Mouse (Mus musculus) liver, embryonic 11.5 days (tissue): ENCODE measurements around the gene Rnf213. TPM values are rescaled to one million over a fixed set of nuclear protein-coding genes. Genes with fewer than 3 reads are reported as not detected.
"Not testable (repeated sequence)": the region's sequence is repeated elsewhere in the genome, so short reads cannot be mapped to it uniquely, and the experiment has no call there.

Experiments used
- ATAC-seq: fragments of 200-750 bp; cut with Nextera tagmentation; replicated peaks from 2 replicates; pipeline ENCODE4 v1.8.0; 2017; ENCODE audit warnings: moderate number of reproducible peaks, mild to moderate bottlenecking, moderate TSS enrichment, moderate library complexity; ENCODE audit not compliant: low FRiP score
- DNase-seq: peaks from one replicate; pipeline ENCODE4 v3.0.0-alpha.2; 2017; ENCODE audit warnings: low spot score
- H3K27ac ChIP-seq: fragments of 300-500 bp; sonication (generic); 2 replicates; pipeline ENCODE4 v1.5.1; 2014; ENCODE audit warnings: mild to moderate bottlenecking, low read depth, low read length, control low read depth
- H3K27me3 ChIP-seq: fragments of 300-500 bp; sonication (generic); replicated peaks from 2 replicates; pipeline ENCODE4 v1.6.1; 2014; ENCODE audit warnings: low read length, mixed read lengths; ENCODE audit not compliant: control insufficient read depth, insufficient read depth
- H3K36me3 ChIP-seq: fragments of 300-500 bp; sonication (generic); 2 replicates; pipeline ENCODE4 v1.6.1; 2014; ENCODE audit warnings: mild to moderate bottlenecking, low read length, moderate library complexity, mixed read lengths; ENCODE audit not compliant: control insufficient read depth, insufficient read depth
- H3K4me1 ChIP-seq: fragments of 300-500 bp; sonication (generic); replicated peaks from 2 replicates; pipeline ENCODE4 v1.6.1; 2014; ENCODE audit warnings: low read length, mixed read lengths; ENCODE audit not compliant: control insufficient read depth, insufficient read depth
- H3K4me2 ChIP-seq: fragments of 300-500 bp; sonication (generic); 2 replicates; pipeline ENCODE4 v1.6.1; 2014; ENCODE audit warnings: mild to moderate bottlenecking, control low read depth, moderate library complexity
- H3K4me3 ChIP-seq: fragments of 300-500 bp; sonication (generic); 2 replicates; pipeline ENCODE4 v1.5.1; 2014; ENCODE audit warnings: low read depth, low read length, control low read depth
- H3K9ac ChIP-seq: fragments of 300-500 bp; sonication (generic); 2 replicates; pipeline ENCODE4 v1.6.1; 2014; ENCODE audit warnings: low read depth, low read length, control low read depth
- H3K9me3 ChIP-seq: fragments of 300-500 bp; sonication (generic); 2 replicates; pipeline ENCODE4 v1.6.1; 2016; ENCODE audit warnings: low read length, inconsistent platforms, mixed read lengths; ENCODE audit not compliant: control insufficient read depth
- WGBS: fragments of 180-500 bp; shearing (Covaris S2); extraction: QIAGEN DNeasy Blood & Tissue Kit; methylation state at CpG from one replicate; pipeline ENCODE4 v1.1.7; 2014; 5-methylcytosine and 5-hydroxymethylcytosine counted together
- polyA plus RNA-seq: library from polyadenylated mRNA; unstranded; fragments of >200 nt; fragmentation: Nextera tagmentation; extraction: Ambion mirVana; gene quantifications from 2 replicates; pipeline ENCODE4 v1.2.1, GENCODE M21; 2014

Gene Rnf213
- polyA plus RNA-seq, 1 experiment from 2014 or later, result 8.0 TPM

DNA sequence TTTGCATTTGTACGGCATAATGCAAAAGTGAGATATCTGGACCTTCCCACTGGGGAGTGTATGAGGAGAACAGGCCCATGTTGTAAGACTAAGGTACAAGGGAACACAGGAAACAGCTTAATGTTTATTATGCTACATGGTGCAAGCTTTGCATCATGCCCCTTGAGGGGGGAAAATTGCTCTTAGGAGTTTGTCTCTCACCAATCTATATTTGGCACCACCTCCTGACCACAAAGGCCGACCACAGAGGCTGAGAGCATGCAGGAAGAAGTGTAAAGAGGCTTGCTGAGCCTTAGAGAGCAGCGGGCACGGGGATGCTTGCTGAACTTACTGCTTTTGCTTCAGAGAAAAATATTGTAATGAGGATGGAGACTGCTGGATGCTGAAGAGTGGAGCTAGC is 8.0 kb upstream of the Rnf213 start:
- H3K9me3 ChIP-seq, result no peaks in the 10 kb centered on the region
- no peak for DNase-seq
- ATAC-seq, result no peak
- H3K36me3 ChIP-seq, result peaks cover 2% of the 10 kb centered on the region; the same call in 1 of the 2 replicates
- no peak overlapping the region for H3K4me3 ChIP-seq
- no peak overlapping the region for H3K9ac ChIP-seq
- no peak overlapping the region for H3K4me2 ChIP-seq
- 43% methylated on average over 4 of the region's 4 CpGs for WGBS
- no peaks in the 10 kb centered on the region for H3K27me3 ChIP-seq
- no peak overlapping the region for H3K27ac ChIP-seq
- H3K4me1 ChIP-seq, result peaks cover 5% of the 10 kb centered on the region; the same call in 1 of the 2 replicates

DNA sequence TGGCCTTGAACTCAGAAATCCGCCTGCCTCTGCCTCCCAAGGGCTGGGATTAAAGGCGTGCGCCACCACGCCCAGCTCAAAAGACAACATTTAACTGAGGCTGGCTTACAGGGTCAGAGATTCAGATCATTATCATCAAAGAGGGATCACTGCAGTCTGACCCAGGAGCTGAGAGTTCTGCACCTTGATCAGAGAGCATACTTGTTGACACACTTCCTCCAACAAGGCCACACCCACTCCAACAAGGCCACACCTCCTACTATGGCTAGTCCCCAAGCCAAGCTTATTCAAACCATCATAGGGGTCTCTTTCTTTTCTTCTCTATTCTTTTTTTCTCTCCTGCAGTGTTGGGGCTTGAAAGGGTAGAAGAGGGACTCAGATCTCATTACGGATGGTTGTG is 6.6 kb upstream of the Rnf213 start:
- H3K27ac ChIP-seq, result no peak overlapping the region
- no peak overlapping the region for H3K9ac ChIP-seq
- no peaks in the 10 kb centered on the region for H3K9me3 ChIP-seq
- peaks cover 9% of the 10 kb centered on the region for H3K4me1 ChIP-seq
- H3K27me3 ChIP-seq, result no peaks in the 10 kb centered on the region; the same call in 1 of the 2 replicates
- no peak for DNase-seq
- no peak for ATAC-seq
- 91% methylated on average over 5 of the region's 5 CpGs for WGBS
- H3K36me3 ChIP-seq, result peaks cover 1% of the 10 kb centered on the region; the same call in 1 of the 2 replicates
- no peak overlapping the region for H3K4me3 ChIP-seq
- no peak overlapping the region for H3K4me2 ChIP-seq

DNA sequence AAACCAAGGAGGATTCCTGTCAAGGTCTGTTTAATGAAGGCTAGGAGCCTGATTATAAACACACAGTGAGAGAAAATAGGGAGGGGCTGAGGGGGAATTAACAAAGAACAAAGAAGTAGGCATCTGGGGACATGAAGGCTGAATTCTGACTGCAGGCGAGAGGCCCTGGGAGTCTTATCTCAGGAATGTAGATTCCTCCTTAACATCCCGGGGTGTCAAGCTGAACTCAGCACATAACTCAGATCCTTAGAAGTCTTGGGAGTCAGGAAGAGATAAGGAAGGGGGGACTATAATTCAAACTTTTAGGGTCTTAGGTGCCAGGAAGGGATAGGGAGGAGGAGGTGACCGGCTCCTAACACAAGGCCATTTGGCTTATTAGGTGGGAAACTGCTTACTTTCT is 5.6 kb upstream of the Rnf213 start:
- WGBS, result 10% methylated on average over 3 of the region's 3 CpGs
- not testable (repeated sequence) for H3K9me3 ChIP-seq, H3K9ac ChIP-seq, H3K27ac ChIP-seq, DNase-seq, H3K36me3 ChIP-seq, ATAC-seq, H3K4me3 ChIP-seq, H3K4me2 ChIP-seq, H3K27me3 ChIP-seq
- peaks cover 18% of the 10 kb centered on the region for H3K4me1 ChIP-seq

DNA sequence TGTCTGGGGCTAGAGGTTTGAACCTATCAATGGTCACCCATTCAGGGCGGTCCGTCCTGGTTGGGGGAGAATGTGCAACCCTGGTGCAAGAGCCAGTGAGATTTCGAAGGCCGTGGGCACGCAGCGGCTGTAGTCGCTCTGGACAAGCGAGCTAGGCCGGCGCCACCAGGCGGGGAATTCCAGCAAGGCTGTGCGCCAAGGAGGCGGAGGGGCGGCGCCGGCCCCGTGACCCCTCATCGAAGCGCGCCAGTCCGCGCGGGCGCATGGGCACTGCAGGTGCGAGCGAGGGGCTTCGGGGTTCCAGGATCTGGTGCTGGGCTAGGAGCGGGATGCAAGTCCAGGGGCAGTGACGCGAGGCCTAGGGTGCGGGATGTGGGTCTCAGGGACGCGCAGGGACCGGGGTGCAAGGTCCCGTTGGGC is 3.0 kb upstream of the Rnf213 start:
- H3K27me3 ChIP-seq, result peaks cover 3% of the 10 kb centered on the region
- peak overlapping the region; percentile 73; the same call in 1 of the 2 replicates for H3K27ac ChIP-seq
- peak; percentile 6; the same call in 1 of the 2 replicates for ATAC-seq
- WGBS, result 1% methylated on average over 35 of the region's 35 CpGs
- peaks cover 29% of the 10 kb centered on the region for H3K4me1 ChIP-seq
- H3K4me3 ChIP-seq, result peak overlapping the region; percentile 75
- H3K9ac ChIP-seq, result peak overlapping the region; percentile 74
- H3K4me2 ChIP-seq, result peak overlapping the region; percentile 99
- no peaks in the 10 kb centered on the region for H3K9me3 ChIP-seq
- H3K36me3 ChIP-seq, result no peaks in the 10 kb centered on the region
- DNase-seq, result peak; percentile 78

DNA sequence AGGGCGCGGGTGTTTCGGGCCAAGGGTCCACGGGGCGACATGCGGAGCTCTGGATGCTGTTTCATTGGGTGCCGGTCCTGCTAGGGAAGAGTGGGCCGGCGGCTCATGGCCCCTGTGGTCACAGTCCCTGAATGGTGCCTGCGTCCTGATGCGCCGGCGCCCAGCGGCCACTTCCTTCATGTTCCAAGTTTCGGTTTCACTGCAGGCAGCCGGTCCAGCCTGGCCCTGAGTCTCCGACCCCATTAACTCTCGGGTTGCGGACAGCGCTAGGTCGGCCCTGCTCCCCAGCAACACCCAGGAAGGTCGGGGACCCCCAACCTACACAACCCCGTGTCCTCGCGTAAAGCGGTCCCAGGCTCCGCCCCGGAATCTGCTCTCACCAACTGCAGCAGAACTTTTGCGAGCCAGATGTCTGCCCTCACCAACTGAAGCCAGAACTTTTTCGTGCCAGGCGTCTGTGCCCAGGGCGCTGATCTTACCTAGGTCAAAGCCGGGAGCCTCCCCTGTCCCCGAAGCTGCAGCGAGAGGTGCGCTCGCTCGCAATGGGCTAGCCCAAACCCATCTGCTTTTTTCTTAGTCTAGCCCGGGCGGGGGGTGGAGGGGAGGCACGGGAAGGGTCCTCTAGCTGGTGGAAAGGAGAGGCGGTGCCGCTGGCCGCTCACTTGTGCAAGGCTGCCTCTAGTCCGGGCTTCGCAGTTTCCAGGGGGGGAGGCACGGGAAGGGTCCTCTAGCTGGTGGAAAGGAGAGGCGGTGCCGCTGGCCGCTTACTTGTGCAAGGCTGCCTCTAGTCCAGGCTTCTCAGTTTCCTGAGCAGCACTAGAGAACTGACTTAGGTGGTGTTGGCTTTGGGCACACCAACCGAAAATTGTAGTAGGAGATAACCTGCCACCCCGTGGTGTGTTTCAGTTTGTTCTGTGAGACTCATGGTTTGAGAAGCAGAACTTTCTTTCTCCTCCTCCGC is 2.3 kb upstream of the Rnf213 start:
- peak overlapping the region; percentile 75 for H3K4me3 ChIP-seq
- H3K9me3 ChIP-seq, result no peaks in the 10 kb centered on the region
- peak overlapping the region; percentile 74 for H3K9ac ChIP-seq
- H3K4me2 ChIP-seq, result peak overlapping the region; percentile 99
- H3K36me3 ChIP-seq, result no peaks in the 10 kb centered on the region
- peak overlapping the region; percentile 73 for H3K27ac ChIP-seq
- H3K27me3 ChIP-seq, result peaks cover 5% of the 10 kb centered on the region
- peak; percentile 77 for DNase-seq
- 2% methylated on average over 53 of the region's 53 CpGs for WGBS
- peak; percentile 24 for ATAC-seq
- peaks cover 29% of the 10 kb centered on the region for H3K4me1 ChIP-seq

DNA sequence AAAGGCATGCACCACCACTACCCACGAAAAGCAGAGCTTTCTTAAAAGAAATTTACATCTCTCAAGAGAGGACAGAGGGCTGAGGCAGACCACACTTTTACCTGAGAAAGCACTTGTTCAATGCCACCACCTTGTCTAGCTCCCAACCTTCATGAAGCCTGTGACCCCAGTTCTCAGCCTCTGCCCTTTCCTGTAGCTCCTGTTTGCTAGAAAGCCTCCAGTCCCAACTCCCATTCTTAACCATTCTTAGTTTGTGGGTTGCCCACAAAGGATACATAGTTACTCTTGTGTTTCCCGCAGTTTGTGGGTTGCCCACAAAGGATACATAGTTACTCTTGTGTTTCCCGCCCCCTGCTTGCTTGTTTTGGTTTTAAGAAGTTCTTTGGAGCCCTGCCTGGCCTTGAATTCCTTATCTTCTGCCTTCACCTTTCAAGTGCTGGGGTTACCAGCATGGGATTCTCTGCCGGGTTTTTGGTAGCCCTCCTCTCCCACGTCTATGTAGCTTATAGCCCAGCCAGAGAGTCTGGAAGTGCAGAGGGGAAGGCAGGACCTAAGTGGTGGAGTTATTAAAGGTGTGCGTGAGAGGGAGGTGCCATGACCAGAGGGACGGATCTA is 1.4 kb upstream of the Rnf213 start:
- H3K36me3 ChIP-seq, result no peaks in the 10 kb centered on the region
- H3K27ac ChIP-seq, result peak overlapping the region; percentile 73
- ATAC-seq, result peak; percentile 35
- WGBS, result 27% methylated on average over 7 of the region's 7 CpGs
- H3K9me3 ChIP-seq, result no peaks in the 10 kb centered on the region
- peak; percentile 45 for DNase-seq
- peak overlapping the region; percentile 75 for H3K4me3 ChIP-seq
- peaks cover 5% of the 10 kb centered on the region for H3K27me3 ChIP-seq
- H3K4me1 ChIP-seq, result peaks cover 29% of the 10 kb centered on the region
- H3K9ac ChIP-seq, result peak overlapping the region; percentile 58; the same call in 1 of the 2 replicates
- H3K4me2 ChIP-seq, result peak overlapping the region; percentile 99

DNA sequence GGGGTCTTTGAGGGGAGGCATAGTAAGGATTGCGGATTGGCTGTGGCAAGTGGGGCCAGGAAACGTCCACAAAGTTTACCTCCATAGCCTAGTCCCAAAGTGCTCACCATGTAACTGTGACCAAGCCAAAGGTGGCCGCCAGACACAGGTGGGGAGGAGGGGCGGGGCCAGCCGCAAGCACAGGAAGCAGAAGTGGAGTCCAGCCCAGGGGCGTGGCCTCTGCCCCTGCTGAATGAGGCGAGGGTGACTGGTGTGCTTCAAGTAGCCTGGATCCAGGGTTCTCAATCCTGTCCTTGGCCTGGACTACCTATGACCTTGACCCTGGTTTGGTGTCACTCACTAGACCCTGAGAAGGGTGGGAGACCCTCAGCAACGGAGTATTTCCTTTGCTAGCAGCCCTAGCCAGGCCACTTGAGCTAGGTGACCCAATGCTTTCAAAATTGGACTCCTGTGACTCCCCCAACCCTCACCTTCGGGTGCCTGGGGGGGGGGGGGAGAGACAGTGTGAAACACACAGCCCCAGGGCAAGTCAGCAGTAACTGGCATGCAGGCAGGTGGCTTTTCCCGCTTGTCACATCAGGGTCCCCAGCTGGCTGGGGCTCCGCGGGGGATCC is 792 bp upstream of the Rnf213 start:
- ATAC-seq, result peak; percentile 73
- no peaks in the 10 kb centered on the region for H3K9me3 ChIP-seq
- H3K4me2 ChIP-seq, result peak overlapping the region; percentile 99
- H3K4me1 ChIP-seq, result peaks cover 29% of the 10 kb centered on the region
- peak overlapping the region; percentile 58 for H3K9ac ChIP-seq
- H3K4me3 ChIP-seq, result peak overlapping the region; percentile 75
- peak overlapping the region; percentile 73 for H3K27ac ChIP-seq
- peak; percentile 68 for DNase-seq
- no peaks in the 10 kb centered on the region; the same call in 1 of the 2 replicates for H3K36me3 ChIP-seq
- WGBS, result 7% methylated on average over 11 of the region's 12 CpGs
- H3K27me3 ChIP-seq, result peaks cover 5% of the 10 kb centered on the region

DNA sequence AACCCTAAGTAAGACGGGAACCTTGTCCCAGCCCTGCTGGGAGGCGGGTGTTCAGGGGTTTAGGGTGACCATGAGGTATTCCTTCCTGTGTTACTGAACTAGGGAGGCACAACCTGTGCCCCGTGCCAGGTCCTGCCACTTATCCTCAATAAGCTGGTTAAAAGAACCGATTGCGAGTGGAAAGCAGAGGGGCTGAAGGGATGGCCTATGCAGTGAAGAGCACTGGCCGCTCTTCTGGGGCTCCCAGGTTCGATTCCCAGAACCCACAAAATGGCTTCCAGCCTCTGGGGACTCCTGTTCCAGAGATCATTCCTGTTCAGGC is 544 bp downstream of the Rnf213 start:
- no peak for ATAC-seq
- DNase-seq, result no peak
- H3K27ac ChIP-seq, result 0 out of 2 replicates have a peak overlapping the region, but pooled peaks have one; percentile 43
- WGBS, result 19% methylated on average over 7 of the region's 7 CpGs
- peak overlapping the region; percentile 58 for H3K9ac ChIP-seq
- H3K36me3 ChIP-seq, result no peaks in the 10 kb centered on the region; the same call in 1 of the 2 replicates
- H3K9me3 ChIP-seq, result no peaks in the 10 kb centered on the region
- H3K4me2 ChIP-seq, result peak overlapping the region; percentile 99
- H3K27me3 ChIP-seq, result peaks cover 5% of the 10 kb centered on the region
- peak overlapping the region; percentile 75 for H3K4me3 ChIP-seq
- H3K4me1 ChIP-seq, result peaks cover 29% of the 10 kb centered on the region
